Mouse (Mus musculus): ENCODE measurements at regions not wholly inside any gene's neighbourhood (a gene's known extent, or its start where the extent isn't known, plus 50 kb on each side); places are given as distances from the start of the nearest gene placed in this dataset.

DNA sequence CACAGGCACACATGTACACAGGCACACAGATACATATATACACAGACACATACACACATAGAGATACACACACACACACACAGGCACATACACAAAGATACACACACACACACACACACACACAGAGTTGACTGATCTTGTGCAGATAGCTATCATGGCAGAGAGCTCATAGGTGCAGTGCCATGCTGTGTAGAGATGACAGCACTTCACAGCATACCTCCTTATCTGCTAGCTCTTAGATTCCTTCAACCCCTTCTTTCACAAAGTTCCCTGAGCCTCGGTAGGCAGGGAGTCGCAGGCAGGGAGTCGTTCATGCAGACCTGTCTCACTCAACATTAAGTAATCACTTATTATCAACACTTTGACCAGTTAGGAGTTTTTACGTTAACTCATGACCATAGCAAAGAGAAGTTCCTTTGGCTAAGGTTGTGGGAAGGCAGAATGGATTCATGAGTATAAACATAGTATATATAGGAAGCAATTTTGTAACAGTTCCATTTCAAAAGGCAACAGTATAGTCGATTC lies 74.4 kb upstream of the Klf13 start:
- TF ChIP-seq POLR2A (IDR thresholded peaks at IDR 0.05; ENCODE audit: control insufficient read depth, low read depth, low read length) (no peak), CTCF (IDR thresholded peaks at IDR 0.05; ENCODE audit: control insufficient read depth, insufficient read depth, insufficient replicate concordance, low read depth, low read length) (no peak)

Measured in testis, adult 2 months (tissue).